Mouse (Mus musculus): ENCODE results near the gene Usp30. TPM values are rescaled to one million over a fixed set of nuclear protein-coding genes. Genes with fewer than 3 reads are reported as not detected.
A peak's percentile ranks its signal among the peaks of the same experiment; 100 is the strongest.

Usp30 gene
- polyA plus RNA-seq, 1 experiment: 11.2 TPM

- Histone ChIP-seq H3K79me2 (ENCODE audit: control insufficient read depth, insufficient read depth) (peaks cover 19% of the 10 kb centered on the region), H3K79me3 (ENCODE audit: low read depth) (no peaks in the 10 kb centered on the region), H3ac (ENCODE audit: control insufficient read depth, insufficient read length, low read depth) (peak overlapping the region; percentile 81), H3K36me3 (ENCODE audit: control insufficient read depth, insufficient read depth) (peaks cover 3% of the 10 kb centered on the region), H3K4me3 (ENCODE audit: insufficient read depth, poor library complexity, severe bottlenecking) (peak overlapping the region; percentile 72), H3K27me3 (ENCODE audit: control insufficient read depth, insufficient read depth, insufficient read length) (no peaks in the 10 kb centered on the region)
- no peak for TF ChIP-seq USF1 (IDR thresholded peaks at IDR 0.05; ENCODE audit: low read depth)
- no peak for TF ChIP-seq MYOG (IDR thresholded peaks at IDR 0.05; ENCODE audit: control insufficient read depth, extremely low read depth, insufficient read length)
- TF ChIP-seq FOSL1 (IDR thresholded peaks at IDR 0.05; ENCODE audit: insufficient read depth, low read length, poor library complexity, severe bottlenecking): no peak
- no peak for TF ChIP-seq MAX (IDR thresholded peaks at IDR 0.05)
- TF ChIP-seq CEBPB (IDR thresholded peaks at IDR 0.05; ENCODE audit: low read depth): no peak
- no peak for TF ChIP-seq CTCF (IDR thresholded peaks at IDR 0.05; ENCODE audit: control insufficient read depth, insufficient read depth, insufficient read length)
- no peak for TF ChIP-seq MYOD1 (IDR thresholded peaks at IDR 0.05; ENCODE audit: control insufficient read depth, insufficient read length, low read depth)
Observed at GRCm38 (mm10) chr5:114100390-114101099, 35.3 kb downstream of the Usp30 start.

- Histone ChIP-seq H3ac (ENCODE audit: control insufficient read depth, insufficient read length, low read depth) (no peak overlapping the region), H3K27me3 (ENCODE audit: control insufficient read depth, insufficient read depth, insufficient read length) (no peaks in the 10 kb centered on the region), H3K79me2 (ENCODE audit: control insufficient read depth, insufficient read depth) (peaks cover 19% of the 10 kb centered on the region), H3K79me3 (ENCODE audit: low read depth) (no peaks in the 10 kb centered on the region), H3K36me3 (ENCODE audit: control insufficient read depth, insufficient read depth) (peaks cover 3% of the 10 kb centered on the region), H3K4me3 (ENCODE audit: insufficient read depth, poor library complexity, severe bottlenecking) (no peak overlapping the region)
- TF ChIP-seq USF1 (IDR thresholded peaks at IDR 0.05; ENCODE audit: low read depth) (no peak), MYOD1 (IDR thresholded peaks at IDR 0.05; ENCODE audit: control insufficient read depth, insufficient read length, low read depth) (no peak), CEBPB (IDR thresholded peaks at IDR 0.05; ENCODE audit: low read depth) (no peak), MYOG (IDR thresholded peaks at IDR 0.05; ENCODE audit: control insufficient read depth, extremely low read depth, insufficient read length) (no peak), FOSL1 (IDR thresholded peaks at IDR 0.05; ENCODE audit: insufficient read depth, low read length, poor library complexity, severe bottlenecking) (no peak), MAX (IDR thresholded peaks at IDR 0.05) (no peak), CTCF (IDR thresholded peaks at IDR 0.05; ENCODE audit: control insufficient read depth, insufficient read depth, insufficient read length) (no peak)
Observed at GRCm38 (mm10) chr5:114101873-114102272, 36.6 kb downstream of the Usp30 start.

- no peaks in the 10 kb centered on the region for H3K27me3 ChIP-seq (ENCODE audit: control insufficient read depth, insufficient read depth, insufficient read length)
- no peak overlapping the region for H3K4me3 ChIP-seq (ENCODE audit: insufficient read depth, poor library complexity, severe bottlenecking)
- H3K79me2 ChIP-seq (ENCODE audit: control insufficient read depth, insufficient read depth): peaks cover 19% of the 10 kb centered on the region
- H3ac ChIP-seq (ENCODE audit: control insufficient read depth, insufficient read length, low read depth): no peak overlapping the region
- peaks cover 6% of the 10 kb centered on the region for H3K36me3 ChIP-seq (ENCODE audit: control insufficient read depth, insufficient read depth)
- no peak for TF ChIP-seq MAX (IDR thresholded peaks at IDR 0.05)
- no peaks in the 10 kb centered on the region for H3K79me3 ChIP-seq (ENCODE audit: low read depth)
Observed at GRCm38 (mm10) chr5:114102807-114103206, 37.5 kb downstream of the Usp30 start.

GRCm38 (mm10) chr5:114106391-114106935, 41.2 kb downstream of the Usp30 start:
- Histone ChIP-seq H3K79me2 (ENCODE audit: control insufficient read depth, insufficient read depth) (peaks cover 9% of the 10 kb centered on the region), H3K79me3 (ENCODE audit: low read depth) (no peaks in the 10 kb centered on the region), H3K4me3 (ENCODE audit: insufficient read depth, poor library complexity, severe bottlenecking) (no peak overlapping the region), H3K27me3 (ENCODE audit: control insufficient read depth, insufficient read depth, insufficient read length) (no peaks in the 10 kb centered on the region), H3K36me3 (ENCODE audit: control insufficient read depth, insufficient read depth) (peaks cover 24% of the 10 kb centered on the region), H3ac (ENCODE audit: control insufficient read depth, insufficient read length, low read depth) (no peak overlapping the region)
- no peak for TF ChIP-seq CTCF (IDR thresholded peaks at IDR 0.05; ENCODE audit: control insufficient read depth, insufficient read depth, insufficient read length)
- no peak for TF ChIP-seq MYOG (IDR thresholded peaks at IDR 0.05; ENCODE audit: control insufficient read depth, extremely low read depth, insufficient read length)
- no peak for TF ChIP-seq USF1 (IDR thresholded peaks at IDR 0.05; ENCODE audit: low read depth)

GRCm38 (mm10) chr5:114113334-114113733, 48.1 kb downstream of the Usp30 start:
- Histone ChIP-seq H3K36me3 (ENCODE audit: control insufficient read depth, insufficient read depth) (peaks cover 15% of the 10 kb centered on the region), H3K79me3 (ENCODE audit: low read depth) (no peaks in the 10 kb centered on the region)
- TF ChIP-seq MYOG (IDR thresholded peaks at IDR 0.05; ENCODE audit: control insufficient read depth, extremely low read depth, insufficient read length) (no peak), CTCF (IDR thresholded peaks at IDR 0.05; ENCODE audit: control insufficient read depth, insufficient read depth, insufficient read length) (no peak), MYOD1 (IDR thresholded peaks at IDR 0.05; ENCODE audit: control insufficient read depth, insufficient read length, low read depth) (no peak), USF1 (IDR thresholded peaks at IDR 0.05; ENCODE audit: low read depth) (no peak), MAX (IDR thresholded peaks at IDR 0.05) (no peak), CEBPB (IDR thresholded peaks at IDR 0.05; ENCODE audit: low read depth) (no peak), FOSL1 (IDR thresholded peaks at IDR 0.05; ENCODE audit: insufficient read depth, low read length, poor library complexity, severe bottlenecking) (no peak)

DNA sequence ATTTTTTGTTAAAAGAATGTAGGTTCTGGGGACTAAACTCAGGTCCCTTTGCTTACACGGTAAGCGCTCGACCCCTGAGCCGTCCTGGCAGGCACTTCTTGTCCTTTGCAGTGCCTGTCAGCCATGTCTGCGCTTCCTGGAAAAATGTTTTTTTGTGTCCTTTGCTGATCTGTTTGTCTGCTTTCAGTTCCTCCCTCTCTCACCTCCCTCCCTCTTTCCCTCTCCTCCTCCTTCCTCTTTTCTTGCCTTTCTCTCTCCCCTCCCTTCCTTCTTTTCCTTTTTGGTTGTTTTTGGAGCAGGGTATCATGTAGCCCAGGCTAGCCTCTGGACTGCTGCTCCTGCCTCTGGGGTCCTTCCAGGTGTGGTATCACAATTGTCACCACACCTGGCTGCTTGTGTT, 49.8 kb downstream of the Usp30 start:
- Histone ChIP-seq H3ac (ENCODE audit: control insufficient read depth, insufficient read length, low read depth) (no peak overlapping the region), H3K4me3 (ENCODE audit: insufficient read depth, poor library complexity, severe bottlenecking) (no peak overlapping the region), H3K27me3 (ENCODE audit: control insufficient read depth, insufficient read depth, insufficient read length) (no peaks in the 10 kb centered on the region), H3K36me3 (ENCODE audit: control insufficient read depth, insufficient read depth) (no peaks in the 10 kb centered on the region), H3K79me2 (ENCODE audit: control insufficient read depth, insufficient read depth) (no peaks in the 10 kb centered on the region), H3K79me3 (ENCODE audit: low read depth) (no peaks in the 10 kb centered on the region)
- TF ChIP-seq MYOG (IDR thresholded peaks at IDR 0.05; ENCODE audit: control insufficient read depth, extremely low read depth, insufficient read length): no peak
- no peak for TF ChIP-seq MYOD1 (IDR thresholded peaks at IDR 0.05; ENCODE audit: control insufficient read depth, insufficient read length, low read depth)
- TF ChIP-seq CEBPB (IDR thresholded peaks at IDR 0.05; ENCODE audit: low read depth): no peak
- TF ChIP-seq USF1 (IDR thresholded peaks at IDR 0.05; ENCODE audit: low read depth): no peak
- TF ChIP-seq CTCF (IDR thresholded peaks at IDR 0.05; ENCODE audit: control insufficient read depth, insufficient read depth, insufficient read length): no peak

More at GRCm38 (mm10) chr5:114113334-114113733, 48.1 kb downstream of the Usp30 start:
- Histone ChIP-seq H3K27me3 (ENCODE audit: control insufficient read depth, insufficient read depth, insufficient read length) (no peaks in the 10 kb centered on the region), H3K4me3 (ENCODE audit: insufficient read depth, poor library complexity, severe bottlenecking) (no peak overlapping the region), H3K79me2 (ENCODE audit: control insufficient read depth, insufficient read depth) (no peaks in the 10 kb centered on the region), H3ac (ENCODE audit: control insufficient read depth, insufficient read length, low read depth) (no peak overlapping the region)

Measured in C2C12 (cell line).